Mouse (Mus musculus): ENCODE measurements at regions not wholly inside any gene's neighbourhood (a gene's known extent, or its start where the extent isn't known, plus 50 kb on each side); places are given as distances from the start of the nearest gene placed in this dataset.

- Histone ChIP-seq H3K4me3 (replicated peaks; ENCODE audit: low read length) (no peak overlapping the region), H3K9me3 (ENCODE audit: low read length) (no peaks in the 10 kb centered on the region), H3K4me1 (replicated peaks; ENCODE audit: low read depth, low read length) (no peaks in the 10 kb centered on the region), H3K27me3 (ENCODE audit: insufficient read depth, low read length) (no peaks in the 10 kb centered on the region), H3K36me3 (ENCODE audit: insufficient read depth, low read length) (no peaks in the 10 kb centered on the region)
- no peak for TF ChIP-seq POU5F1 (IDR thresholded peaks at IDR 0.05; ENCODE audit: borderline replicate concordance, low read length)
- no peak for TF ChIP-seq CTCF (conservative IDR thresholded peaks at IDR 0.05; ENCODE audit: low read length)
- no peak for TF ChIP-seq NANOG (IDR thresholded peaks at IDR 0.05; ENCODE audit: borderline replicate concordance, low read length)
Measured at GRCm38 (mm10) chr5:119972802-119973437, 140.5 kb downstream of the Tbx5 start.

DNA sequence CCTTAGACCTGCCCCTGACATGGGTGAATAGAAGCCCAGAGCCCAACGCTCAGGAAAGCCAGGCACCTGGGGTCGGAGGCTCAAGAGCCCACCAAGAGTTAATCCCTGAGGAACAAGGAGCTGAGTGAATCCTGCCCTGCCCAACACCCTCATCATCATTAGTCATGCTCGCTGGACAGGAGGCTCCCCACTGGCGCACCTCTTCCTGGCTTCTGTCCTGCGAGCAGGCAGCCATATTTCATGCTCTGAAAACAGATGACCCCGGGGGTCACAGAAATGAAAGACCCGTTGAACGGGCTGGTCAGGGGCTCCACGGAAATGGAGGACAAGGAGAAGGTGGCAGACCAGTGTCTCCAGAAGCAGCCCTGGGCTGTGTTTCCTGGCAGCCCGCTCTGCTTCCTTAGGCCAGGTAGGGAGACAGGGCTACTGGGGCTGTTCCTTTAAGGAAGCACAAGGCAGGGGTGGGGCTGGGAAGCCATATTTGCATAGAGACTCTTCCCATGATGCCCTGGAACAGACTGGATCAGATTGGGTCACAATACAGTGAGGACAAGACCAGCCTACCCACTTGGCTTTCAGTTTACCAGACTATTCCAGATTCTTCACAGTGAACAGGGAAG is 138.1 kb upstream of the Rbm19 start:
- Histone ChIP-seq H3K9me3 (ENCODE audit: low read length) (no peaks in the 10 kb centered on the region), H3K36me3 (ENCODE audit: insufficient read depth, low read length) (no peaks in the 10 kb centered on the region)
- no peak for TF ChIP-seq CTCF (conservative IDR thresholded peaks at IDR 0.05; ENCODE audit: low read length)
- no peak for TF ChIP-seq NANOG (IDR thresholded peaks at IDR 0.05; ENCODE audit: borderline replicate concordance, low read length)
- TF ChIP-seq POU5F1 (IDR thresholded peaks at IDR 0.05; ENCODE audit: borderline replicate concordance, low read length) = no peak

DNA sequence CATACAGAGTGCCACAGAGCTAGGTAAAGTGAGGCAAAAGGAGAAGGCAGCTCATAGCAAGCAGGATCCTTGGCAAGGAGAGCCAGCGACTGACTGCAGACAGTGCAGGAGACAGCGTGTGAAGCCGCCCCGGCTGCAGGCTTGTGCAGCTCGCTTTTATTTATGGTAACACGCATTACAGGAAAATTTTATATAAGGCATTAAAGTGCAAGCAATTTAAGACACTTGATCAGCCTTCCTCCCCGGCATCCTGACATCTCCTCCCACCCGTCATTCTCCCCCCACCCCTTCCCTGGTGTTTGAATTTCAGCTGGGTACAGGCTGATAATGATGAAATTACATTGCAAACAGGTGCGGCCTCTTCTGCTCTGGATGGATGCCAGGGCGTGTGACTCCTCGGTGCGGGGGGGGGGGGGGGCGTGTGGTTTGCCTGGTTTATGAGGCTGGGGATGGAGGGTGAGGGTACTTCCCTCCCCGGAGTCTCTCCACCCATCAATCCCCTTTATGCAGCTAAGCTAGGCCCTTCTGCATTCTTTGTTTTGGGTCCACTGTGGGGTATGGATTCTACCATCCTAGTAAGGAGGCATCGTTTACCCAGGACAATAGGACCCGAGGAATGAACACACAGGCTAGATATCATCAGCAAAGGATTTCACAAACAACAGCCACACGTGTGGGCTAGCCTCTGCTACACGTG is 135.0 kb upstream of the Rbm19 start:
- Histone ChIP-seq H3K36me3 (ENCODE audit: insufficient read depth, low read length) (no peaks in the 10 kb centered on the region), H3K4me1 (replicated peaks; ENCODE audit: low read depth, low read length) (peaks cover 6% of the 10 kb centered on the region), H3K9me3 (ENCODE audit: low read length) (no peaks in the 10 kb centered on the region), H3K27me3 (ENCODE audit: insufficient read depth, low read length) (no peaks in the 10 kb centered on the region), H3K4me3 (replicated peaks; ENCODE audit: low read length) (no peak overlapping the region)
- no peak for TF ChIP-seq CTCF (conservative IDR thresholded peaks at IDR 0.05; ENCODE audit: low read length)
- TF ChIP-seq POU5F1 (IDR thresholded peaks at IDR 0.05; ENCODE audit: borderline replicate concordance, low read length) = no peak
- TF ChIP-seq NANOG (IDR thresholded peaks at IDR 0.05; ENCODE audit: borderline replicate concordance, low read length) = no peak

More for the DNA sequence above, 138.1 kb upstream of the Rbm19 start:
- H3K4me3 ChIP-seq (replicated peaks; ENCODE audit: low read length) = 0 out of 2 replicates have a peak overlapping the region, but pooled peaks have one; percentile 32
- H3K27me3 ChIP-seq (ENCODE audit: insufficient read depth, low read length) = no peaks in the 10 kb centered on the region
- peaks cover 6% of the 10 kb centered on the region for H3K4me1 ChIP-seq (replicated peaks; ENCODE audit: low read depth, low read length)

DNA sequence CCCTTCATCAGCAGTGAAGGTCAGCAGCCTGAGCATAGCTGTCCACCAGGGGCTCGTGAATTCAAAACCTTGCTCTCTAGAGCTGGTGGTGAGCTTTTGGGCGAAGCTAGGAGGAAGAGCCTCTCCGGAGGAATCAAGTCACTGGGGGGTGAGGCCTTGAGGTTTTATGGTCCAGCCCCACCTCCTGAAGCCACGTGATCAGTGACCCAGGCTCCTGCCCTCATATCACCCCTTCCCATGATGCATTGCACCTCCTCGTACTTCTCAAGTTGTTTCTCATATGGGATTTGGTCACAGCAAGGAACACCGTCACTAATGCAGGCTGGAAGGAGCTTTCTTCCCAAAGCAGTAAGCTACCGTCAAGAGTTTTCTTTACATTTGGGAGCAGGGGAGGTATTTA is 132.1 kb upstream of the Rbm19 start:
- Histone ChIP-seq H3K36me3 (ENCODE audit: insufficient read depth, low read length) (no peaks in the 10 kb centered on the region), H3K4me3 (replicated peaks; ENCODE audit: low read length) (no peak overlapping the region), H3K27me3 (ENCODE audit: insufficient read depth, low read length) (no peaks in the 10 kb centered on the region), H3K9me3 (ENCODE audit: low read length) (no peaks in the 10 kb centered on the region), H3K4me1 (replicated peaks; ENCODE audit: low read depth, low read length) (no peaks in the 10 kb centered on the region)
- TF ChIP-seq NANOG (IDR thresholded peaks at IDR 0.05; ENCODE audit: borderline replicate concordance, low read length) (no peak), CTCF (conservative IDR thresholded peaks at IDR 0.05; ENCODE audit: low read length) (no peak), POU5F1 (IDR thresholded peaks at IDR 0.05; ENCODE audit: borderline replicate concordance, low read length) (no peak)

GRCm38 (mm10) chr5:119992130-119992529 is 124.1 kb upstream of the Rbm19 start:
- Histone ChIP-seq H3K27me3 (ENCODE audit: insufficient read depth, low read length) (peaks cover 6% of the 10 kb centered on the region; the same call in 1 of the 2 replicates), H3K36me3 (ENCODE audit: insufficient read depth, low read length) (no peaks in the 10 kb centered on the region), H3K9me3 (ENCODE audit: low read length) (0 out of 2 replicates have a peak, but pooled peaks cover under 1% of the 10 kb centered on the region), H3K4me1 (replicated peaks; ENCODE audit: low read depth, low read length) (no peaks in the 10 kb centered on the region), H3K4me3 (replicated peaks; ENCODE audit: low read length) (no peak overlapping the region)
- TF ChIP-seq NANOG (IDR thresholded peaks at IDR 0.05; ENCODE audit: borderline replicate concordance, low read length) (no peak), POU5F1 (IDR thresholded peaks at IDR 0.05; ENCODE audit: borderline replicate concordance, low read length) (no peak), CTCF (conservative IDR thresholded peaks at IDR 0.05; ENCODE audit: low read length) (no peak)

- H3K4me1 ChIP-seq (replicated peaks; ENCODE audit: low read depth, low read length) = no peaks in the 10 kb centered on the region
- H3K4me3 ChIP-seq (replicated peaks; ENCODE audit: low read length) = no peak overlapping the region
- peaks cover 6% of the 10 kb centered on the region for H3K27me3 ChIP-seq (ENCODE audit: insufficient read depth, low read length)
- peaks cover 7% of the 10 kb centered on the region; the same call in 1 of the 2 replicates for H3K9me3 ChIP-seq (ENCODE audit: low read length)
- H3K36me3 ChIP-seq (ENCODE audit: insufficient read depth, low read length) = no peaks in the 10 kb centered on the region
- no peak for TF ChIP-seq POU5F1 (IDR thresholded peaks at IDR 0.05; ENCODE audit: borderline replicate concordance, low read length)
- TF ChIP-seq CTCF (conservative IDR thresholded peaks at IDR 0.05; ENCODE audit: low read length) = no peak
- no peak for TF ChIP-seq NANOG (IDR thresholded peaks at IDR 0.05; ENCODE audit: borderline replicate concordance, low read length)
Measured at GRCm38 (mm10) chr5:119995726-119996125, 120.5 kb upstream of the Rbm19 start.

GRCm38 (mm10) chr5:120005696-120006469 is 110.4 kb upstream of the Rbm19 start:
- H3K9me3 ChIP-seq (ENCODE audit: low read length) = peaks cover 3% of the 10 kb centered on the region; the same call in 1 of the 2 replicates
- peaks cover 2% of the 10 kb centered on the region; the same call in 1 of the 2 replicates for H3K27me3 ChIP-seq (ENCODE audit: insufficient read depth, low read length)
- TF ChIP-seq NANOG (IDR thresholded peaks at IDR 0.05; ENCODE audit: borderline replicate concordance, low read length) (no peak), CTCF (conservative IDR thresholded peaks at IDR 0.05; ENCODE audit: low read length) (no peak), POU5F1 (IDR thresholded peaks at IDR 0.05; ENCODE audit: borderline replicate concordance, low read length) (no peak)
- no peaks in the 10 kb centered on the region for H3K36me3 ChIP-seq (ENCODE audit: insufficient read depth, low read length)
- no peak overlapping the region for H3K4me3 ChIP-seq (replicated peaks; ENCODE audit: low read length)
- no peaks in the 10 kb centered on the region for H3K4me1 ChIP-seq (replicated peaks; ENCODE audit: low read depth, low read length)

- Histone ChIP-seq H3K4me1 (replicated peaks; ENCODE audit: low read depth, low read length) (no peaks in the 10 kb centered on the region), H3K36me3 (ENCODE audit: insufficient read depth, low read length) (no peaks in the 10 kb centered on the region), H3K9me3 (ENCODE audit: low read length) (peaks cover 3% of the 10 kb centered on the region; the same call in 1 of the 2 replicates), H3K4me3 (replicated peaks; ENCODE audit: low read length) (no peak overlapping the region), H3K27me3 (ENCODE audit: insufficient read depth, low read length) (no peaks in the 10 kb centered on the region)
- TF ChIP-seq NANOG (IDR thresholded peaks at IDR 0.05; ENCODE audit: borderline replicate concordance, low read length) = no peak
- no peak for TF ChIP-seq POU5F1 (IDR thresholded peaks at IDR 0.05; ENCODE audit: borderline replicate concordance, low read length)
- TF ChIP-seq CTCF (conservative IDR thresholded peaks at IDR 0.05; ENCODE audit: low read length) = no peak
Measured at GRCm38 (mm10) chr5:120007738-120008137, 108.5 kb upstream of the Rbm19 start.
